Mouse (Mus musculus) cerebellum, postnatal 4 days (tissue): ENCODE measurements around the gene Gm28372.

Experiments
- DNase-seq, 2 experiments: peaks; one replicate each; pipeline ENCODE4 v3.0.0; 2022; ENCODE audit warnings: low spot score in 2 of 2, mixed read lengths in 1 of 2

Gene Gm28372

DNA sequence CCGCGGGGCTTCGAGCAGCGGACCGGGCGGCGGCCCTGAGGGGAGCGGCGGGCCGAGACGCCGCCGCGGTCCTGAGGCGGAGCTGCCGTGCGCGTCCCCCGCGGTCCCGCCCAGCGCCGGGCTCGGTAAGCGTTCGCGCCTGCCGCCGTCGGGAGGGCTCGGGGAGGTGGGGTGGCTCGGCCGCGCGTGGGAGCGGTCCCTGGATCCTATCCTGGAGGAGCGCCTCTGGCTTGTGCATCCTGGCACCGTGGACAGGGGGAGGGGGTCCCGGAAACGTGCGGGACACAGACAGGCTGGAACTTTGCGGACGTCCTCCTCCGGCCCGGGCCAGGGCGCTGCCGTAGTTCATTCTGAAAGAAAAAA lies 45.4 kb downstream of the Gm28372 start:
- peak in 1 of 2 experiments; percentile 38 for DNase-seq

DNA sequence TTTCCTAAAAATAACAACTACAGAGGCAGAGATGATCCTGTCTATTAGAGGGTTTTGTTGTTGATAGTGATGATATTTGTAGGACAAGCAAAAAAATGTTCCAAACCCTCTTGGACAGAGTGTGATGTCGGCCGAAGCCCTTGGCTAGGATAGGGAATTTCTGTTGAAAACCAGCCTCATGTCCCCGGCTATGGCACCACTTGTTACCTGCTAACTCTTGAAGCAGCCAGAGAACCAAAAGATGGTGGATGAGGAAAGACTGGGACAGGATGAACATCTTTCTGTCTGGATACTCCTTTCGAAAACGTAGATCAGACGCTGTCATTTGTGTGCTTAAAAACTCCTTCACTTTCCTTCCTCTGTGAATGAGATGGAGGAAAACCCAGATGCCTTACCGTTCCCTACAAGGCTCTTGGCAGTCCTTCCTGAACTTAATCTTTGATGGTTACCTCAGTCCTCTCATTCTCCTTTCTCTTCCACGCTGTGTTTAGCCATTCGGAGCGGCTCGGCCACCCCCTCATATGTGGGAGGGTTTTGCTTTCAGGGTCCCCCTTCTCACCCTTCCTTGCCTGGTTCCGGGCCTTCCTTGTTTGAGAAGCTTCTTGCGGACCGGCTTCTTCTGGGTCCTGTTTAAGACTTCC lies 46.2 kb downstream of the Gm28372 start:
- DNase-seq: no peak

DNA sequence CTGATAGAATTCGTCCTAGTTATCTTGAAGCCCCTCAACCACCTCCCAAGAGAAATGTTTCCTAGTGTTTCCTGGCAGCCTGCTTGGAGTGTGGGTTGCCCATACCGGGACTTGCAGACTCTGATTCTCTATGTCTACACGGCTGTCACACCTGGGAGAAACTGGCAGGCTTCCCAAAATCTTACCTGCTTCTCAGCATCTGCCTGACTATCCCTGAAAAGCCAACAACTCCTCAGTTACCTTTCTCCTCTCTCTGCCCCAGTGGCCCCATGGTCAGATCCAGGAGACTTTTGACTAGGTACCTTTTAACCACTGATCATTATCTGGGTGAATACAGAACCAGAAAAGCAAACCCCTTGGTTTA lies 46.7 kb downstream of the Gm28372 start:
- DNase-seq: no peak

DNA sequence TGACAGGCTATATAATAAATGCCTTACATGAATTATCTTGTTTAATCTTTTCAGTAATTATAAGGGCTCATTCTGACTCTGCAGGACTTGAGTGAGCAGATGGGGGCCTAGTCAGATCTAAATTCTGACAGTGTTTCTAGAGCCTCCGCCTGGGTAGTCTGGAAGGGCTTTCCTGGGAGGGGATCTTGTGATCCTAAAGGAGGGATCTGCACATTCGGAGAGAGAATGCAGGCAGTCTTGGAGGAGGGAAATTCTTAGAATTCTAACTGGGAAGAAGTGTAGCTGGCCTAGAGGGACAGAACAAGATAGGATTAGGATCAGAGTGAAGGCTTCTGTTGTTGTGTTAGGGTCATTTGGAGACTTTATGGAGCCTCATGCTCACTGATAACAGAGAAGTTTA lies 47.2 kb downstream of the Gm28372 start:
- DNase-seq: no peak

GRCm38 (mm10) chr2:130453421-130453820 lies 48.4 kb downstream of the Gm28372 start:
- no peak for DNase-seq

DNA sequence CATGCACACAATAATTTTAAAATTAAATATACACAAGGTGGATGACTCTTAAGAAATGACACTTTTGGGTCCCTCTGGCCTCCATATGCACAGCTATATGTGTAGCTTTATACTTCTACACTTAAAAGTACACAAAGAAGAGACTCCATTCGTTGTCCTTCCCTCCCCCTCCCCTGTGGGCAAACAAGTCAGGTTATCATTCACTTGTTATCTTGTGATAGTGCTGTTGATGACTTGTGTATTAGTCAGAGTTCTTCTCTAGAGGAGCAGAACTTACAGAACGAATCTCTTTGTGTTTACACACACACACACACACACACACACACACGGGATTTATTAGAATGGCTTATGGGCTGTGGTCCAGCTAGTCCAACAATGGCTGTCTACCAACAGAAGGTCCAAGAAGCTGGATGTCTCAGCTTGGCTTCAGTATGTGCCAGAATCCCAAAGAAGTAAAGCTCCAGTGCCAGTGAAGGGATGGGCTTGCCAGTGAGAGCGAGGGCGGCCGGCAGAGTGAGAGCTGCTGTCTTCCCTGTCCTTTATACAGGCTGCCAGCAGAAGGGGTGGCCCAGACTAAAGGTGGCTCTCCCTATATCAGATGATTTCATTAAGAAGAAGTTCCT lies 49.8 kb downstream of the Gm28372 start:
- peak in 1 of 2 experiments; percentile 57 for DNase-seq
